Mouse (Mus musculus): Measurements from ENCODE around the gene Ttc28. TPM values are rescaled to one million over a fixed set of nuclear protein-coding genes. Genes with fewer than 3 reads are reported as not detected.
"Not testable (repeated sequence)": the region's sequence is repeated elsewhere in the genome, so short reads cannot be mapped to it uniquely, and the experiment has no call there.

Gene Ttc28
- total RNA-seq, 2 experiments from 2014 or later, result 97.3 to 112 TPM

- intact Hi-C loops (cut with DNase I), result not testable (repeated sequence)
Measured at GRCm38 (mm10) chr5:110878526-110878925, 1.1 kb upstream of the Ttc28 start.

GRCm38 (mm10) chr5:110879042-110879441 lies 561 bp upstream of the Ttc28 start:
- DNase-seq, result no peak
- intact Hi-C loops (cut with DNase I), result no loop called here

More at GRCm38 (mm10) chr5:110878526-110878925, 1.1 kb upstream of the Ttc28 start:
- not testable (repeated sequence) for DNase-seq

GRCm38 (mm10) chr5:110888596-110888995 lies 9.0 kb downstream of the Ttc28 start:
- DNase-seq, result no peak
- intact Hi-C loops (cut with DNase I), result no loop called here

- intact Hi-C loops (cut with DNase I), result no loop called here
- no peak for DNase-seq
Measured at GRCm38 (mm10) chr5:110889945-110890344, 10.3 kb downstream of the Ttc28 start.

- intact Hi-C loops (cut with DNase I), result no loop called here
- no peak for DNase-seq
Measured at GRCm38 (mm10) chr5:110890561-110890960, 11.0 kb downstream of the Ttc28 start.

GRCm38 (mm10) chr5:110897114-110897788 lies 17.6 kb downstream of the Ttc28 start:
- intact Hi-C loops (cut with DNase I), result no loop called here
- DNase-seq, result no peak

GRCm38 (mm10) chr5:110898169-110898568 lies 18.6 kb downstream of the Ttc28 start:
- no peak for DNase-seq
- intact Hi-C loops (cut with DNase I), result no loop called here

- DNase-seq, result no peak
- intact Hi-C loops (cut with DNase I), result no loop called here
Measured at GRCm38 (mm10) chr5:110898785-110899184, 19.2 kb downstream of the Ttc28 start.

GRCm38 (mm10) chr5:110900331-110900730 lies 20.7 kb downstream of the Ttc28 start:
- intact Hi-C loops (cut with DNase I), result no loop called here

GRCm38 (mm10) chr5:110906708-110907107 lies 27.1 kb downstream of the Ttc28 start:
- intact Hi-C loops (cut with DNase I), result no loop called here

More at GRCm38 (mm10) chr5:110900331-110900730, 20.7 kb downstream of the Ttc28 start:
- no peak for DNase-seq

GRCm38 (mm10) chr5:110908879-110909278 lies 29.3 kb downstream of the Ttc28 start:
- DNase-seq, result no peak

More at GRCm38 (mm10) chr5:110906708-110907107, 27.1 kb downstream of the Ttc28 start:
- DNase-seq, result no peak

GRCm38 (mm10) chr5:110909955-110910589 lies 30.5 kb downstream of the Ttc28 start:
- intact Hi-C loops (cut with DNase I), result no loop called here
- DNase-seq, result no peak

More at GRCm38 (mm10) chr5:110908879-110909278, 29.3 kb downstream of the Ttc28 start:
- intact Hi-C loops (cut with DNase I), result no loop called here

GRCm38 (mm10) chr5:110914859-110915258 lies 35.3 kb downstream of the Ttc28 start:
- peak; percentile 15 for DNase-seq
- intact Hi-C loops (cut with DNase I), result no loop called here

GRCm38 (mm10) chr5:110916241-110916640 lies 36.6 kb downstream of the Ttc28 start:
- DNase-seq, result peak; percentile 34
- intact Hi-C loops (cut with DNase I), result loop anchor here (2.0 kb wide), 1 partner anchor 31 kb away; no protein-coding TSS in a partner anchor

- intact Hi-C loops (cut with DNase I), result no loop called here
Measured at GRCm38 (mm10) chr5:110919541-110919940, 39.9 kb downstream of the Ttc28 start.

GRCm38 (mm10) chr5:110923336-110923735 lies 43.7 kb downstream of the Ttc28 start:
- DNase-seq, result no peak
- intact Hi-C loops (cut with DNase I), result loop anchor here (5.0 kb wide), 1 partner anchor 86 kb away; the partner anchor contains the start of genes Chek2 and Hscb

More at GRCm38 (mm10) chr5:110919541-110919940, 39.9 kb downstream of the Ttc28 start:
- DNase-seq, result no peak

GRCm38 (mm10) chr5:110924636-110925035 lies 45.0 kb downstream of the Ttc28 start:
- intact Hi-C loops (cut with DNase I), result loop anchor here (5.0 kb wide), 1 partner anchor 87 kb away; the partner anchor contains the start of genes Chek2 and Hscb
- DNase-seq, result no peak

- no peak for DNase-seq
- intact Hi-C loops (cut with DNase I), result no loop called here
Measured at GRCm38 (mm10) chr5:110925804-110926203, 46.2 kb downstream of the Ttc28 start.

GRCm38 (mm10) chr5:110928289-110928688 lies 48.7 kb downstream of the Ttc28 start:
- intact Hi-C loops (cut with DNase I), result no loop called here
- DNase-seq, result no peak

- peak; percentile 65 for DNase-seq
- intact Hi-C loops (cut with DNase I), result no loop called here
Measured at GRCm38 (mm10) chr5:110929306-110929705, 49.7 kb downstream of the Ttc28 start.

- intact Hi-C loops (cut with DNase I), result no loop called here
- DNase-seq, result no peak
Measured at GRCm38 (mm10) chr5:110936606-110937005, 57.0 kb downstream of the Ttc28 start.

- DNase-seq, result no peak
- intact Hi-C loops (cut with DNase I), result no loop called here
Measured at GRCm38 (mm10) chr5:110944326-110944725, 64.7 kb downstream of the Ttc28 start.
